Mouse (Mus musculus) midbrain, embryonic 11.5 days (tissue): ENCODE measurements around the gene Gm21936. TPM values are rescaled to one million over a fixed set of nuclear protein-coding genes. Genes with fewer than 3 reads are reported as not detected.
"Not testable (repeated sequence)": the region's sequence is repeated elsewhere in the genome, so short reads cannot be mapped to it uniquely, and the experiment has no call there.

Experiments used
- ATAC-seq: fragments of 200-750 bp; cut with Nextera tagmentation; 2 replicates; pipeline ENCODE4 v1.8.0; 2017; ENCODE audit warnings: moderate TSS enrichment, moderate library complexity; ENCODE audit not compliant: low FRiP score
- DNase-seq: peaks from one replicate; pipeline ENCODE4 v3.0.0; 2015; ENCODE audit warnings: low spot score; ENCODE audit errors: missing footprints
- H3K27ac ChIP-seq: fragments of 300-500 bp; sonication (generic); 2 replicates; pipeline ENCODE4 v1.5.1; 2014; ENCODE audit warnings: low read depth, low read length
- H3K27me3 ChIP-seq: fragments of 300-500 bp; sonication (generic); 2 replicates; pipeline ENCODE4 v1.6.1; 2014; ENCODE audit warnings: mild to moderate bottlenecking, low read length, moderate library complexity, mixed read lengths; ENCODE audit not compliant: control insufficient read depth, insufficient read depth
- H3K36me3 ChIP-seq: fragments of 300-500 bp; sonication (generic); 2 replicates; pipeline ENCODE4 v1.6.1; 2014; ENCODE audit warnings: mild to moderate bottlenecking, low read length, moderate library complexity, mixed read lengths; ENCODE audit not compliant: control insufficient read depth, insufficient read depth
- H3K4me1 ChIP-seq: fragments of 300-500 bp; sonication (generic); 2 replicates; pipeline ENCODE4 v1.6.1; 2014; ENCODE audit warnings: low read length; ENCODE audit not compliant: control insufficient read depth, insufficient read depth
- H3K4me2 ChIP-seq: fragments of 300-500 bp; sonication (generic); 2 replicates; pipeline ENCODE4 v1.6.1; 2014; ENCODE audit warnings: mild to moderate bottlenecking, moderate library complexity
- H3K4me3 ChIP-seq: fragments of 300-500 bp; sonication (generic); 2 replicates; pipeline ENCODE4 v1.5.1; 2014; ENCODE audit warnings: low read depth, low read length
- H3K9ac ChIP-seq: fragments of 300-500 bp; sonication (generic); 2 replicates; pipeline ENCODE4 v1.6.1; 2014; ENCODE audit warnings: low read length
- H3K9me3 ChIP-seq: fragments of 300-500 bp; sonication (generic); 2 replicates; pipeline ENCODE4 v1.6.1; 2016; ENCODE audit warnings: low read length; ENCODE audit not compliant: control insufficient read depth
- WGBS: fragments of 180-500 bp; shearing (Covaris S2); extraction: QIAGEN DNeasy Blood & Tissue Kit; methylation state at CpG from one replicate; pipeline ENCODE4 v1.1.7; 2014; 5-methylcytosine and 5-hydroxymethylcytosine counted together
- polyA plus RNA-seq: library from polyadenylated mRNA; unstranded; fragments of >200 nt; fragmentation: Nextera tagmentation; extraction: Ambion mirVana; gene quantifications from 2 replicates; pipeline ENCODE4 v1.2.1, GENCODE M21; 2014

Gm21936 gene
- not detected in 2 replicates for polyA plus RNA-seq

GRCm38 (mm10) chr12:87795212-87795611 is at the start of gene Gm21936:
Gene Gm21936, plus strand, starts transcription at chr12:87795512.
- DNase-seq, H3K9ac ChIP-seq, H3K4me2 ChIP-seq, H3K4me3 ChIP-seq, H3K9me3 ChIP-seq, H3K4me1 ChIP-seq, ATAC-seq, H3K36me3 ChIP-seq, H3K27me3 ChIP-seq, H3K27ac ChIP-seq: not testable (repeated sequence)
- 93% methylated on average over 1 of the region's 1 CpGs for WGBS

DNA sequence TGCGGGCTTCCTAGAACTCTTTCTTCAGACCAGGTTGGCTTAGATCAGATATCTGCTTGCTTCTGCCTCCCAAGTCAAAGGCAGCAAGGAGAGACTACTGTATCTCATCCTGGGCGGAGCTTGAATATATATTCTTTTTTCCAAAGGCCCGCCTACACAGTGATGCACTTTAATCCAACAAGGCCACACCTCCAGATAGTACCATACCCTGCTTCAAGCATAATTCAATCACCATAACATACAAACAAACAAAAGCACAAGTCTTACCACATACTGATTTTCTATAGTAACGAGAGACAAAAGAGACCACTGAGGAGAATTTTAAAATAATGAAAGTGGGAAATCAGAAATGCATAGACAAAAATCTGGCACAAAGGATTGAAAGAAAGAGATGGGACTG is 19.7 kb upstream of the Gm21936 start, which contains the start of gene Gm21319:
Gene Gm21319, minus strand, starts transcription at position 101 of the 400 bp plus-strand sequence.
- not testable (repeated sequence) for H3K4me2 ChIP-seq, H3K36me3 ChIP-seq, DNase-seq, H3K4me1 ChIP-seq, H3K9ac ChIP-seq, H3K27me3 ChIP-seq, H3K4me3 ChIP-seq, H3K27ac ChIP-seq, ATAC-seq, H3K9me3 ChIP-seq
- 82% methylated on average over 4 of the region's 4 CpGs for WGBS

- not testable (repeated sequence) for H3K4me1 ChIP-seq, H3K9me3 ChIP-seq, H3K4me2 ChIP-seq, H3K27ac ChIP-seq, H3K9ac ChIP-seq, DNase-seq, H3K4me3 ChIP-seq, H3K36me3 ChIP-seq, H3K27me3 ChIP-seq, ATAC-seq
- WGBS: 90% methylated on average over 3 of the region's 5 CpGs
Observed at GRCm38 (mm10) chr12:87797971-87798370, 2.7 kb downstream of the Gm21936 start.

DNA sequence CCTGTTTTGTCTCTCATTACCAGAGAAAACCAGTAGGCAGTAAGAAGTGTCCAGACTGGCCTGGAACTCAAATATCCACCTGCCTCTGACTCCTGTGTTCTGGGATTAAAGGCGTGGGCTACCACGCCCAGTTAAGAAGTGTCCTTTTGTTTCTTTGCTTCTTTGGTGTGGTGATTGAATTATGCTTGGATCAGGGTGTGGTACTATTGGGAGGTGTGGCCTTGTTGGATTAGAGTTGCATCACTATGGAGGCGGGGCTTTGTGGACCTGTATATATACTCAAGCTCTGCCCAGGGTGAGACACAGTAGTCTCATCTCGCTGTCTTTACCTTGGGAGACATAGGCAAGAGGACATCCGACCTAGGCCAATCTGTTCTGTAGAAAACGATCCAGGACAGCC is 21.0 kb downstream of the Gm21936 start, which contains the start of gene BB287469:
Gene BB287469, plus strand, starts transcription at position 301 of the 400 bp plus-strand sequence.
- not testable (repeated sequence) for ATAC-seq, H3K4me1 ChIP-seq, H3K36me3 ChIP-seq, H3K9ac ChIP-seq, H3K4me3 ChIP-seq, H3K27me3 ChIP-seq, H3K4me2 ChIP-seq, DNase-seq, H3K27ac ChIP-seq, H3K9me3 ChIP-seq
- WGBS: 92% methylated on average over 4 of the region's 6 CpGs

- H3K4me2 ChIP-seq, H3K27me3 ChIP-seq, H3K9ac ChIP-seq, H3K27ac ChIP-seq, H3K9me3 ChIP-seq, H3K4me1 ChIP-seq, H3K36me3 ChIP-seq, ATAC-seq, DNase-seq, H3K4me3 ChIP-seq: not testable (repeated sequence)
- WGBS: 81% methylated on average over 1 of the region's 2 CpGs
Observed at GRCm38 (mm10) chr12:87842239-87842638, 46.9 kb downstream of the Gm21936 start, which contains the start of gene Gm2001. Gene Gm2001, minus strand, starts transcription at chr12:87842339.

Other genes starting within 250 kb of the Gm21936 start
- not detected in 2 replicates for gene Oog1, start 192.8 kb upstream of the Gm21936 start, polyA plus RNA-seq
- not detected in 2 replicates for gene Gm4027, start 176.6 kb upstream of the Gm21936 start, polyA plus RNA-seq
- gene Gm16381, start 150.9 kb upstream of the Gm21936 start, polyA plus RNA-seq: not detected in 2 replicates
- not detected in 2 replicates for gene Gm21319, start 19.8 kb upstream of the Gm21936 start, polyA plus RNA-seq
- not detected in 2 replicates for gene BB287469, start 21.1 kb downstream of the Gm21936 start, polyA plus RNA-seq
- gene Gm2001, start 46.8 kb downstream of the Gm21936 start, polyA plus RNA-seq: not detected in 2 replicates
- not detected in 2 replicates for gene Gm2016, start 78.6 kb downstream of the Gm21936 start, polyA plus RNA-seq
- not detected in 2 replicates for gene Gm2022, start 99.9 kb downstream of the Gm21936 start, polyA plus RNA-seq
- gene Gm2035, start 124.3 kb downstream of the Gm21936 start, polyA plus RNA-seq: not detected in 2 replicates
- gene Gm2042, start 158.6 kb downstream of the Gm21936 start, polyA plus RNA-seq: not detected in 2 replicates
- not detected in 2 replicates for gene Gm2075, start 216.3 kb downstream of the Gm21936 start, polyA plus RNA-seq
- not detected in 2 replicates for gene Gm6803, start 223.3 kb downstream of the Gm21936 start, polyA plus RNA-seq
- gene Gm2056, start 231.5 kb downstream of the Gm21936 start, polyA plus RNA-seq: not detected in 2 replicates